Mouse (Mus musculus) CH12.LX (cell line): Measurements from ENCODE around the gene Akr1d1. TPM values are rescaled to one million over a fixed set of nuclear protein-coding genes. Genes with fewer than 3 reads are reported as not detected.

Experiments used
- DNase-seq: peaks from one replicate; pipeline ENCODE4 v3.0.0-alpha.2; 2013; ENCODE audit errors: extremely low read depth
- H3K27ac ChIP-seq: 2 replicates; pipeline ENCODE4 v1.5.1; 2012; ENCODE audit warnings: low read depth, mild to moderate bottlenecking, control low read depth, moderate library complexity; ENCODE audit not compliant: insufficient read depth
- H3K27me3 ChIP-seq: replicated peaks from 2 replicates; pipeline ENCODE3; 2012; ENCODE audit warnings: inconsistent platforms
- H3K36me3 ChIP-seq, 2 experiments: replicated peaks in 1 of 2; 2 replicates each; pipeline versions ENCODE3 to v1.6.1; 2012; ENCODE audit warnings: inconsistent platforms in 1 of 2, low read length in 1 of 2, mild to moderate bottlenecking in 1 of 2, mixed read lengths in 1 of 2, moderate library complexity in 1 of 2; ENCODE audit not compliant: control insufficient read depth in 1 of 2, insufficient read depth in 1 of 2
- H3K4me1 ChIP-seq, 2 experiments: 2 replicates each; pipeline ENCODE4 v1.6.1; 2012; ENCODE audit warnings: inconsistent platforms in 1 of 2, moderate library complexity in 1 of 2; ENCODE audit not compliant: insufficient read depth in 2 of 2, control insufficient read depth in 1 of 2
- H3K4me2 ChIP-seq: 2 replicates; pipeline ENCODE4 v1.6.1; 2012; ENCODE audit warnings: low read depth, mild to moderate bottlenecking, control low read depth; ENCODE audit not compliant: poor library complexity, insufficient read depth, severe bottlenecking
- H3K4me3 ChIP-seq, 3 experiments: fragments of 150-350 bp in 1 of 3; sonication (generic) in 1 of 3; replicated peaks in 1 of 3; 2 replicates each; pipeline versions ENCODE3 to v1.5.1; 2011 to 2012; ENCODE audit warnings: low read depth in 2 of 3, low read length in 2 of 3, mild to moderate bottlenecking in 2 of 3, moderate library complexity in 2 of 3, control low read depth in 1 of 3, improper control_type of control experiment in 1 of 3, inconsistent platforms in 1 of 3, mixed read lengths in 1 of 3; ENCODE audit not compliant: poor library complexity in 1 of 3
- H3K79me2 ChIP-seq: replicated peaks from 2 replicates; pipeline ENCODE4 v1.6.1; 2012; ENCODE audit warnings: mild to moderate bottlenecking, moderate library complexity; ENCODE audit not compliant: control insufficient read depth, poor library complexity, insufficient read depth, severe bottlenecking; ENCODE audit errors: extremely low read depth
- H3K9ac ChIP-seq: 2 replicates; pipeline ENCODE4 v1.6.1; 2012; ENCODE audit warnings: low read depth, mild to moderate bottlenecking, control low read depth, moderate library complexity; ENCODE audit not compliant: insufficient read depth
- H3K9me3 ChIP-seq: replicated peaks from 2 replicates; pipeline ENCODE3; 2012; ENCODE audit warnings: low read length, inconsistent platforms, mixed read lengths
- BHLHE40 ChIP-seq: IDR thresholded peaks from 2 replicates; pipeline ENCODE4 v1.6.1; 2011; ENCODE audit warnings: mild to moderate bottlenecking, low read depth, low read length, improper control_type of control experiment
- CHD1 ChIP-seq: IDR thresholded peaks from 2 replicates; pipeline ENCODE4 v1.6.1; 2012; ENCODE audit warnings: low read depth, low read length, improper control_type of control experiment, inconsistent platforms
- CHD2 ChIP-seq: IDR thresholded peaks from 2 replicates; pipeline ENCODE4 v1.6.1; 2011; ENCODE audit warnings: low read length, improper control_type of control experiment
- CTCF ChIP-seq, 2 experiments: IDR thresholded peaks in 1 of 2; conservative IDR thresholded peaks in 1 of 2; 2 replicates each; pipeline ENCODE4 v1.5.1; 2011 to 2012; ENCODE audit warnings: low read depth in 2 of 2, low read length in 2 of 2, improper control_type of control experiment in 1 of 2, inconsistent platforms in 1 of 2, mild to moderate bottlenecking in 1 of 2, moderate library complexity in 1 of 2
- ETS1 ChIP-seq: conservative IDR thresholded peaks from 2 replicates; pipeline ENCODE4 v1.6.1; 2012; ENCODE audit warnings: low read depth, mild to moderate bottlenecking, inconsistent platforms, low read length, improper control_type of control experiment, moderate library complexity
- IRF4 ChIP-seq: IDR thresholded peaks from 2 replicates; pipeline ENCODE4 v1.6.1; 2014; ENCODE audit warnings: low read depth, mild to moderate bottlenecking, inconsistent platforms, low read length, improper control_type of control experiment
- JUND ChIP-seq: conservative IDR thresholded peaks from 2 replicates; pipeline ENCODE4 v1.6.1; 2011; ENCODE audit warnings: low read depth, low read length, improper control_type of control experiment
- KAT2A ChIP-seq: IDR thresholded peaks from 2 replicates; pipeline ENCODE4 v1.6.1; 2012; ENCODE audit warnings: low read length, improper control_type of control experiment, inconsistent platforms; ENCODE audit not compliant: insufficient replicate concordance
- MAX ChIP-seq: IDR thresholded peaks from 2 replicates; pipeline ENCODE4 v1.6.1; 2011; ENCODE audit warnings: low read length, improper control_type of control experiment
- MEF2A ChIP-seq: IDR thresholded peaks from 2 replicates; pipeline ENCODE4 v1.6.1; 2014; ENCODE audit warnings: low read depth, mild to moderate bottlenecking, inconsistent platforms, low read length, improper control_type of control experiment, borderline replicate concordance
- NELFE ChIP-seq: IDR thresholded peaks from 2 replicates; pipeline ENCODE4 v1.6.1; 2011; ENCODE audit warnings: low read depth, low read length, improper control_type of control experiment
- POLR2A ChIP-seq: IDR thresholded peaks from 2 replicates; pipeline ENCODE4 v1.6.1; 2011; ENCODE audit warnings: low read depth, mild to moderate bottlenecking, improper control_type of control experiment, low read length
- RCOR1 ChIP-seq: conservative IDR thresholded peaks from 2 replicates; pipeline ENCODE4 v1.6.1; 2012; ENCODE audit warnings: low read depth, mild to moderate bottlenecking, inconsistent platforms, low read length, improper control_type of control experiment
- SIN3A ChIP-seq: IDR thresholded peaks from 2 replicates; pipeline ENCODE4 v1.6.1; 2012; ENCODE audit warnings: low read length, improper control_type of control experiment, inconsistent platforms
- SMC3 ChIP-seq: IDR thresholded peaks from 2 replicates; pipeline ENCODE4 v1.6.1; 2011; ENCODE audit warnings: low read depth, low read length, improper control_type of control experiment
- USF1 ChIP-seq: IDR thresholded peaks from 2 replicates; pipeline ENCODE4 v1.6.1; 2014; ENCODE audit warnings: low read depth, mild to moderate bottlenecking, inconsistent platforms, low read length, improper control_type of control experiment
- ZC3H11A ChIP-seq: IDR thresholded peaks from 2 replicates; pipeline ENCODE4 v1.6.1; 2012; ENCODE audit warnings: low read depth, mild to moderate bottlenecking, inconsistent platforms, low read length, improper control_type of control experiment
- ZKSCAN1 ChIP-seq: IDR thresholded peaks from 2 replicates; pipeline ENCODE4 v1.6.1; 2012; ENCODE audit warnings: low read depth, inconsistent platforms, low read length, improper control_type of control experiment, borderline replicate concordance
- ZNF384 ChIP-seq: IDR thresholded peaks from 2 replicates; pipeline ENCODE4 v1.6.1; 2012; ENCODE audit warnings: low read depth, low read length, improper control_type of control experiment, inconsistent platforms
- dilution Hi-C: fragments of 300-500 bp; cut with MboI; formaldehyde crosslinking; loops from 2 replicates; pipeline ENCODE4 v1.14.3; 2020; ENCODE audit warnings: low sequenced_read_pairs; ENCODE audit not compliant: extremely low pct_unique_long_range_greater_than_20kb, extremely low pct_ligation_motif_present
- in situ Hi-C: fragments of 300-500 bp; cut with MboI; formaldehyde crosslinking; loops from 3 replicates; pipeline ENCODE4 v1.14.3; 2019; ENCODE audit warnings: low sequenced_read_pairs, low pct_ligation_motif_present, low pct_unique_long_range_greater_than_20kb, mixed read lengths
- polyA plus RNA-seq: library from polyadenylated mRNA; unstranded; fragments of >175 nt; gene quantifications from 2 replicates; pipeline ENCODE4 v1.2.1, GENCODE M21; 2012; ENCODE audit warnings: low read depth; ENCODE audit not compliant: insufficient read length
- total RNA-seq, 2 experiments: library from RNA; depleted of rRNA; stranded (reverse); fragments of 300-350 nt in 1 of 2; fragments of >200 nt in 1 of 2; gene quantifications; 2 replicates each; pipeline ENCODE4 v1.2.3; 2012 to 2014

Gene Akr1d1
- total and polyA plus RNA-seq, 3 experiments, result not detected

GRCm38 (mm10) chr6:37537801-37538200 is 7.8 kb downstream of the Akr1d1 start:
- no peaks in the 10 kb centered on the region for H3K4me1 ChIP-seq
- no peaks in the 10 kb centered on the region for H3K36me3 ChIP-seq
- H3K27me3 ChIP-seq, result no peaks in the 10 kb centered on the region
- H3K9ac ChIP-seq, result no peak overlapping the region
- no peak overlapping the region for H3K4me2 ChIP-seq
- in situ Hi-C loops (no loop called here), dilution Hi-C loops (no loop called here)
- H3K4me3 ChIP-seq, result no peak overlapping the region
- DNase-seq, result no peak
- H3K79me2 ChIP-seq, result no peaks in the 10 kb centered on the region
- no peak overlapping the region for H3K27ac ChIP-seq
- no peaks in the 10 kb centered on the region for H3K9me3 ChIP-seq
- no peak for TF ChIP-seq ZKSCAN1
- no peak for TF ChIP-seq CTCF (conservative IDR thresholded peaks at IDR 0.05 in 1 of 2, IDR thresholded peaks at IDR 0.05 in 1 of 2; ENCODE audit: low read depth in 2 of 2, low read length in 2 of 2)
- no peak for TF ChIP-seq SIN3A
- TF ChIP-seq CHD2, result no peak
- TF ChIP-seq ETS1, result no peak
- no peak for TF ChIP-seq ZNF384
- TF ChIP-seq IRF4, result no peak
- no peak for TF ChIP-seq CHD1

- Histone ChIP-seq H3K4me1 (no peaks in the 10 kb centered on the region), H3K4me2 (no peak overlapping the region), H3K79me2 (no peaks in the 10 kb centered on the region), H3K27ac (no peak overlapping the region), H3K4me3 (no peak overlapping the region), H3K27me3 (no peaks in the 10 kb centered on the region), H3K9me3 (no peaks in the 10 kb centered on the region), H3K36me3 (no peaks in the 10 kb centered on the region), H3K9ac (no peak overlapping the region)
- TF ChIP-seq BHLHE40, result no peak
- no peak for TF ChIP-seq MAX
- no peak for TF ChIP-seq CTCF (conservative IDR thresholded peaks at IDR 0.05 in 1 of 2, IDR thresholded peaks at IDR 0.05 in 1 of 2; ENCODE audit: low read depth in 2 of 2, low read length in 2 of 2)
- TF ChIP-seq ZC3H11A, result no peak
- TF ChIP-seq SMC3, result no peak
- TF ChIP-seq RCOR1, result no peak
- TF ChIP-seq NELFE, result no peak
- no peak for TF ChIP-seq POLR2A
- no peak for TF ChIP-seq JUND
- no peak for TF ChIP-seq ZNF384
- TF ChIP-seq USF1, result no peak
- TF ChIP-seq ZKSCAN1, result no peak
- no peak for TF ChIP-seq MEF2A
- TF ChIP-seq KAT2A, result no peak
- no peak for DNase-seq
- in situ Hi-C loops, result no loop called here
- dilution Hi-C loops, result no loop called here
Observed at GRCm38 (mm10) chr6:37538792-37539191, 8.8 kb downstream of the Akr1d1 start.
